In genomic region chr14:54908682-54909081, GRCm38 (mm10) we compare ENCODE assay signal across 26 mouse cellular contexts. TPM values are rescaled to one million over a fixed set of nuclear protein-coding genes. Genes with fewer than 3 reads are reported as not detected.
DNase-seq lines count a peak whose midpoint lies in the region; ATAC-seq and TF ChIP-seq lines count a peak whose summit lies in the region.
"Had no signal": no experiment of that assay in that cellular context is flagged by ENCODE, and none has a peak within 500 bp of the region (broad histone marks: within the 10 kb centered on the region; RNA-seq: fewer than 3 reads in every experiment).

No protein-coding gene starts in this region.

- H3K27ac ChIP-seq in forebrain, postnatal 0 days (ENCODE audit: low read depth, low read length), result no peak overlapping the region
- H3K27ac ChIP-seq in forebrain, embryonic 11.5 days (ENCODE audit: low read depth, low read length), result no peak overlapping the region
- H3K27ac ChIP-seq in left cerebral cortex, adult 2 months, result peak overlapping the region; percentile 50; the same call in 1 of the 2 replicates
- H3K27ac ChIP-seq in embryonic facial prominence, embryonic 12.5 days, result no peak overlapping the region
- H3K27ac ChIP-seq in neural tube, embryonic 12.5 days, result no peak overlapping the region
- no peak overlapping the region for H3K27ac ChIP-seq in kidney, embryonic 16.5 days (ENCODE audit: low read length)
- H3K27ac ChIP-seq: limb, embryonic 15.5 days had no signal

- TF ChIP-seq CTCF in forebrain, postnatal 0 days (IDR thresholded peaks at IDR 0.05; ENCODE audit: low read depth), result no peak
- no peak for TF ChIP-seq CTCF in left cerebral cortex, adult 2 months (IDR thresholded peaks at IDR 0.05)

- ATAC-seq in forebrain, postnatal 0 days, result no peak
- no peak for ATAC-seq in forebrain, embryonic 11.5 days (replicated peaks; ENCODE audit: low FRiP score)
- ATAC-seq in embryonic facial prominence, embryonic 12.5 days (ENCODE audit: insufficient number of reproducible peaks, insufficient read depth, low FRiP score, low TSS enrichment), result no peak
- ATAC-seq in neural tube, embryonic 12.5 days (ENCODE audit: low FRiP score, low read depth), result no peak
- ATAC-seq in kidney, embryonic 16.5 days (ENCODE audit: low FRiP score, low TSS enrichment), result no peak
- ATAC-seq: activated CD4-positive, CD25-positive, alpha-beta regulatory T cell, adult 4 months; liver, postnatal 0 days had no signal

- DNase-seq in forebrain, postnatal 0 days, result no peak
- no peak for DNase-seq in forebrain, embryonic 11.5 days (ENCODE audit: low spot score)
- no peak for DNase-seq in left cerebral cortex, adult 2 months (ENCODE audit: extremely low spot score in 1 of 2, low spot score in 2 of 2)
- DNase-seq in left cerebral cortex, postnatal 14 days (ENCODE audit: low spot score in 2 of 2), result no peak
- no peak for DNase-seq in adrenal gland, adult 8-10 months
- DNase-seq: adrenal gland, postnatal 36 days; cerebellum, adult 11-12 months; cerebellum, postnatal 14 days; kidney, postnatal 4 days; liver, postnatal 0 days; right cerebral cortex, postnatal 4 days; thymus, adult 2 months had no signal

- intact Hi-C loops in left cerebral cortex, adult 2 months (cut with DNase I), result no loop called here
- intact Hi-C loops in left cerebral cortex, postnatal 14 days (cut with DNase I), result no loop called here

- peak overlapping the region; percentile 3; the same call in 1 of the 2 replicates for H3K9ac ChIP-seq in forebrain, postnatal 0 days
- no peak overlapping the region for H3K9ac ChIP-seq in forebrain, embryonic 11.5 days (ENCODE audit: low read length)
- H3K9ac ChIP-seq in embryonic facial prominence, embryonic 12.5 days, result peak overlapping the region; percentile 20
- H3K9ac ChIP-seq in neural tube, embryonic 12.5 days, result 0 out of 2 replicates have a peak overlapping the region, but pooled peaks have one; percentile 0
- no peak overlapping the region for H3K9ac ChIP-seq in kidney, embryonic 16.5 days (replicated peaks; ENCODE audit: low read length)
- H3K9ac ChIP-seq: limb, embryonic 15.5 days; liver, postnatal 0 days had no signal

- H3K27me3 ChIP-seq in forebrain, postnatal 0 days (ENCODE audit: insufficient read depth, low read length), result no peaks in the 10 kb centered on the region
- no peaks in the 10 kb centered on the region for H3K27me3 ChIP-seq in forebrain, embryonic 11.5 days (ENCODE audit: control insufficient read depth, insufficient read depth, low read length)
- H3K27me3 ChIP-seq in embryonic facial prominence, embryonic 12.5 days, result no peaks in the 10 kb centered on the region
- H3K27me3 ChIP-seq in neural tube, embryonic 12.5 days (replicated peaks), result no peaks in the 10 kb centered on the region
- no peaks in the 10 kb centered on the region for H3K27me3 ChIP-seq in kidney, embryonic 16.5 days (ENCODE audit: insufficient read depth, low read length)
- H3K27me3 ChIP-seq: limb, embryonic 15.5 days had no signal

- H3K4me1 ChIP-seq in forebrain, postnatal 0 days (ENCODE audit: insufficient read depth), result peaks cover 10% of the 10 kb centered on the region; the same call in 1 of the 2 replicates
- H3K4me1 ChIP-seq in forebrain, embryonic 11.5 days (replicated peaks; ENCODE audit: control insufficient read depth, insufficient read depth, low read length), result peaks cover 6% of the 10 kb centered on the region
- peaks cover 9% of the 10 kb centered on the region for H3K4me1 ChIP-seq in embryonic facial prominence, embryonic 12.5 days
- H3K4me1 ChIP-seq in neural tube, embryonic 12.5 days, result peaks cover 28% of the 10 kb centered on the region
- H3K4me1 ChIP-seq in kidney, embryonic 16.5 days (ENCODE audit: insufficient read depth, low read length), result peaks cover 19% of the 10 kb centered on the region

- 90% methylated on average over 7 of the region's 7 CpGs for WGBS in forebrain, postnatal 0 days
- 77% methylated on average over 7 of the region's 7 CpGs for WGBS in forebrain, embryonic 11.5 days
- WGBS in embryonic facial prominence, embryonic 12.5 days, result 80% methylated on average over 7 of the region's 7 CpGs
- WGBS in neural tube, embryonic 12.5 days, result 88% methylated on average over 7 of the region's 7 CpGs
- WGBS in kidney, embryonic 16.5 days, result 59% methylated on average over 7 of the region's 7 CpGs

- no peak overlapping the region for H3K4me3 ChIP-seq in forebrain, postnatal 0 days (ENCODE audit: low read depth, low read length)
- H3K4me3 ChIP-seq in forebrain, embryonic 11.5 days (ENCODE audit: low read depth, low read length), result no peak overlapping the region
- H3K4me3 ChIP-seq in left cerebral cortex, adult 2 months, result no peak overlapping the region
- H3K4me3 ChIP-seq in embryonic facial prominence, embryonic 12.5 days, result no peak overlapping the region
- H3K4me3 ChIP-seq in neural tube, embryonic 12.5 days, result no peak overlapping the region
- no peak overlapping the region for H3K4me3 ChIP-seq in kidney, embryonic 16.5 days (ENCODE audit: low read length)
- H3K4me3 ChIP-seq: limb, embryonic 15.5 days had no signal

- H3K4me2 ChIP-seq in forebrain, postnatal 0 days (ENCODE audit: low read depth), result no peak overlapping the region
- no peak overlapping the region for H3K4me2 ChIP-seq in forebrain, embryonic 11.5 days (ENCODE audit: low read depth, low read length, severe bottlenecking)
- H3K4me2 ChIP-seq in embryonic facial prominence, embryonic 12.5 days (replicated peaks), result no peak overlapping the region
- H3K4me2 ChIP-seq in neural tube, embryonic 12.5 days (replicated peaks), result no peak overlapping the region
- H3K4me2 ChIP-seq in kidney, embryonic 16.5 days (replicated peaks; ENCODE audit: low read depth, low read length), result no peak overlapping the region
- H3K4me2 ChIP-seq: limb, embryonic 15.5 days; midbrain, embryonic 11.5 days had no signal

- no peaks in the 10 kb centered on the region for H3K9me3 ChIP-seq in forebrain, postnatal 0 days (ENCODE audit: low read length)
- H3K9me3 ChIP-seq in forebrain, embryonic 11.5 days (ENCODE audit: control insufficient read depth, low read length), result no peaks in the 10 kb centered on the region
- no peaks in the 10 kb centered on the region for H3K9me3 ChIP-seq in embryonic facial prominence, embryonic 12.5 days
- H3K9me3 ChIP-seq in neural tube, embryonic 12.5 days, result no peaks in the 10 kb centered on the region
- H3K9me3 ChIP-seq in kidney, embryonic 16.5 days (ENCODE audit: low read length), result no peaks in the 10 kb centered on the region
- H3K9me3 ChIP-seq: G1E; limb, embryonic 15.5 days had no signal

- H3K36me3 ChIP-seq in forebrain, postnatal 0 days (ENCODE audit: insufficient read depth), result peaks cover 52% of the 10 kb centered on the region
- H3K36me3 ChIP-seq in forebrain, embryonic 11.5 days (ENCODE audit: control insufficient read depth, insufficient read depth, low read length), result peaks cover 3% of the 10 kb centered on the region; the same call in 1 of the 2 replicates
- peaks cover 60% of the 10 kb centered on the region for H3K36me3 ChIP-seq in embryonic facial prominence, embryonic 12.5 days
- H3K36me3 ChIP-seq in neural tube, embryonic 12.5 days, result peaks cover 48% of the 10 kb centered on the region
- peaks cover 24% of the 10 kb centered on the region for H3K36me3 ChIP-seq in kidney, embryonic 16.5 days (ENCODE audit: insufficient read depth, low read length)
- H3K36me3 ChIP-seq: G1E had no signal

RNA-seq across cellular contexts. Expression of gene Slc22a17, which starts 4.2 kb away (rescaled TPM):
- total RNA-seq in forebrain, postnatal 0 days (2014; rRNA removed), result 327 and 359 TPM in 2 replicates
- polyA plus RNA-seq in forebrain, postnatal 0 days (2015; fragmentation: Nextera tagmentation; extraction: Ambion mirVana), result 230 and 282 TPM in 2 replicates
- polyA plus RNA-seq in forebrain, embryonic 11.5 days (2014; fragmentation: Nextera tagmentation; extraction: Ambion mirVana), result 44.4 and 51.8 TPM in 2 replicates
- total RNA-seq in left cerebral cortex, adult 2 months (2021), result 100 to 1,000 TPM; 586 to 617 TPM
- 100 to 1,000 TPM; 630 to 690 TPM for total RNA-seq in left cerebral cortex, postnatal 14 days (2021)
- 114 and 122 TPM in 2 replicates for polyA plus RNA-seq in embryonic facial prominence, embryonic 12.5 days (2016; fragmentation: Nextera tagmentation; extraction: Ambion mirVana)
- polyA plus RNA-seq in neural tube, embryonic 12.5 days (2016; fragmentation: Nextera tagmentation; extraction: Ambion mirVana), result 126 and 131 TPM in 2 replicates
- total RNA-seq in adrenal gland, adult 8-10 months (2022), result 10 to 100 TPM; 44.9 to 81.7 (median 60.3) TPM
- 45.9 and 55.1 TPM in 2 replicates for polyA plus RNA-seq in kidney, embryonic 16.5 days (2015; fragmentation: Nextera tagmentation; extraction: Ambion mirVana)

RNA-seq across cellular contexts. Expression of gene Pabpn1, which starts 16.4 kb away (rescaled TPM):
- total RNA-seq in forebrain, postnatal 0 days (2014; rRNA removed), result 113 and 116 TPM in 2 replicates
- polyA plus RNA-seq in forebrain, postnatal 0 days (2015; fragmentation: Nextera tagmentation; extraction: Ambion mirVana), result 105 and 126 TPM in 2 replicates
- polyA plus RNA-seq in forebrain, embryonic 11.5 days (2014; fragmentation: Nextera tagmentation; extraction: Ambion mirVana), result 182 and 221 TPM in 2 replicates
- total RNA-seq in left cerebral cortex, adult 2 months (2021), result 100 to 1,000 TPM; 247 to 267 TPM
- 100 to 1,000 TPM; 233 to 257 TPM for total RNA-seq in left cerebral cortex, postnatal 14 days (2021)
- 199 and 201 TPM in 2 replicates for polyA plus RNA-seq in embryonic facial prominence, embryonic 12.5 days (2016; fragmentation: Nextera tagmentation; extraction: Ambion mirVana)
- polyA plus RNA-seq in neural tube, embryonic 12.5 days (2016; fragmentation: Nextera tagmentation; extraction: Ambion mirVana), result 214 and 236 TPM in 2 replicates
- 100 to 1,000 TPM; 157 to 316 (median 238) TPM for total RNA-seq in adrenal gland, adult 8-10 months (2022)
- 135 and 141 TPM in 2 replicates for polyA plus RNA-seq in kidney, embryonic 16.5 days (2015; fragmentation: Nextera tagmentation; extraction: Ambion mirVana)

RNA-seq across cellular contexts. Expression of gene Efs, which starts 17.2 kb away (rescaled TPM):
- 22.2 and 29.8 TPM in 2 replicates for total RNA-seq in forebrain, postnatal 0 days (2014; rRNA removed)
- 13.4 and 13.5 TPM in 2 replicates for polyA plus RNA-seq in forebrain, postnatal 0 days (2015; fragmentation: Nextera tagmentation; extraction: Ambion mirVana)
- polyA plus RNA-seq in forebrain, embryonic 11.5 days (2014; fragmentation: Nextera tagmentation; extraction: Ambion mirVana), result 39.4 and 41.8 TPM in 2 replicates
- 1 to 10 TPM; 5.1 to 8.1 TPM for total RNA-seq in left cerebral cortex, adult 2 months (2021)
- total RNA-seq in left cerebral cortex, postnatal 14 days (2021), result 1 to 10 TPM; 5.8 to 8.1 TPM
- 49.0 and 49.3 TPM in 2 replicates for polyA plus RNA-seq in embryonic facial prominence, embryonic 12.5 days (2016; fragmentation: Nextera tagmentation; extraction: Ambion mirVana)
- 29.1 and 31.2 TPM in 2 replicates for polyA plus RNA-seq in neural tube, embryonic 12.5 days (2016; fragmentation: Nextera tagmentation; extraction: Ambion mirVana)
- 1 to 10 TPM; 2.5 to 4.4 (median 3.2) TPM for total RNA-seq in adrenal gland, adult 8-10 months (2022)
- 30.0 and 33.0 TPM in 2 replicates for polyA plus RNA-seq in kidney, embryonic 16.5 days (2015; fragmentation: Nextera tagmentation; extraction: Ambion mirVana)
- total RNA-seq: G1E had no signal
- polyA plus RNA-seq: activated CD4-positive, CD25-positive, alpha-beta regulatory T cell, adult 4 months; G1E had no signal

RNA-seq across cellular contexts. Expression of gene Il25, which starts 23.8 kb away (rescaled TPM):
- 0.38 TPM in 1 of 2 replicates, not detected in the other for total RNA-seq in forebrain, postnatal 0 days (2014; rRNA removed)
- 0.18 and 0.58 TPM in 2 replicates for polyA plus RNA-seq in forebrain, postnatal 0 days (2015; fragmentation: Nextera tagmentation; extraction: Ambion mirVana)
- not detected in 2 replicates for polyA plus RNA-seq in forebrain, embryonic 11.5 days (2014; fragmentation: Nextera tagmentation; extraction: Ambion mirVana)
- not detected for total RNA-seq in left cerebral cortex, adult 2 months (2021)
- not detected for total RNA-seq in left cerebral cortex, postnatal 14 days (2021)
- 0.15 TPM in 1 of 2 replicates, not detected in the other for polyA plus RNA-seq in embryonic facial prominence, embryonic 12.5 days (2016; fragmentation: Nextera tagmentation; extraction: Ambion mirVana)
- 0.19 and 0.48 TPM in 2 replicates for polyA plus RNA-seq in neural tube, embryonic 12.5 days (2016; fragmentation: Nextera tagmentation; extraction: Ambion mirVana)
- not detected for total RNA-seq in adrenal gland, adult 8-10 months (2022)
- polyA plus RNA-seq in kidney, embryonic 16.5 days (2015; fragmentation: Nextera tagmentation; extraction: Ambion mirVana), result 0.17 TPM in 1 of 2 replicates, not detected in the other
- total RNA-seq: adrenal gland, postnatal 36 days; G1E; gastrocnemius, adult 18-20 months; gastrocnemius, postnatal 4 days; layer of hippocampus, postnatal 14 days; left cerebral cortex, postnatal 10 days had no signal
- polyA plus RNA-seq: activated CD4-positive, CD25-positive, alpha-beta regulatory T cell, adult 4 months; G1E; hindbrain, embryonic 11.5 days; kidney, embryonic 14.5 days; limb, embryonic 15.5 days; liver, postnatal 0 days; midbrain, embryonic 11.5 days; stomach, embryonic 16.5 days had no signal

RNA-seq across cellular contexts. Expression of gene Gm20521, which starts 25.4 kb away (rescaled TPM):
- 3.1 TPM in 1 of 2 replicates, not detected in the other for total RNA-seq in forebrain, postnatal 0 days (2014; rRNA removed)
- polyA plus RNA-seq in forebrain, postnatal 0 days (2015; fragmentation: Nextera tagmentation; extraction: Ambion mirVana), result 0.30 and 0.89 TPM in 2 replicates
- not detected in 2 replicates for polyA plus RNA-seq in forebrain, embryonic 11.5 days (2014; fragmentation: Nextera tagmentation; extraction: Ambion mirVana)
- 1 to 10 TPM; 2.8 to 3.7 TPM for total RNA-seq in left cerebral cortex, adult 2 months (2021)
- total RNA-seq in left cerebral cortex, postnatal 14 days (2021), result 1 to 10 TPM in 1 of 2 experiments, under 1 TPM in 1; 0.40 to 2.1 TPM
- 0.24 TPM in 1 of 2 replicates, not detected in the other for polyA plus RNA-seq in embryonic facial prominence, embryonic 12.5 days (2016; fragmentation: Nextera tagmentation; extraction: Ambion mirVana)
- polyA plus RNA-seq in neural tube, embryonic 12.5 days (2016; fragmentation: Nextera tagmentation; extraction: Ambion mirVana), result not detected in 2 replicates
- total RNA-seq in adrenal gland, adult 8-10 months (2022), result 1 to 10 TPM in 3 of 4 experiments, under 1 TPM in 1; 0.99 to 9.0 (median 4.4) TPM
- polyA plus RNA-seq in kidney, embryonic 16.5 days (2015; fragmentation: Nextera tagmentation; extraction: Ambion mirVana), result 0.16 and 0.45 TPM in 2 replicates
- polyA plus RNA-seq: activated CD4-positive, CD25-positive, alpha-beta regulatory T cell, adult 4 months; hindbrain, embryonic 11.5 days; kidney, embryonic 14.5 days; midbrain, embryonic 11.5 days had no signal

Comparison
In these comparisons a context has a peak if more than half of its experiments do, and no peak if none do; other contexts are left out.
1. H3K9ac ChIP-seq: peak in forebrain, postnatal 0 days (single experiment), embryonic facial prominence, embryonic 12.5 days (single experiment) and neural tube, embryonic 12.5 days (single experiment); none in forebrain, embryonic 11.5 days (single experiment) and kidney, embryonic 16.5 days (single experiment).